21 mouse cellular contexts compared by ENCODE assay signal in the genomic region with DNA sequence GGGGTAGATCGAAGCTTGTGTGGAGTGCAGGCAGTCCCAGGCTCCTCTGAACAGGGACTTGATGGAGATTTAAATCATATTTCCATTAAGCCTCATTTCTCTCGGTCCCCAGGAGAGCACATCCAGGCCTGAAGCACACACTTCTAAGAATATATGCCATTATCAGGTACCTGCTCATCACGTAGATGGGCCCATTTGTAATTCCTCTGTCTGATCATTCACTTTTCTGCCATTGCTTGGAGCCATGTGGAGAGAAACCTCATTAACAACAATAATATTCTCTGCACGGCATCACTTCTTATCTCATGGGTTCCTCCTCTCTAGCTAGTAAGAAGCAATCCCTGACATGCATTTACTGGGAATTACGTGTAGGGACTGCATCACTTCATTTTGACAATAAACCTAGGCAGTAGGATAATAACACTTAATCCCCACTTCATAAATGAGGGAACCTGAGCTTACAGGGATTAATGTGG. TPM values are rescaled to one million over a fixed set of nuclear protein-coding genes. Genes with fewer than 3 reads are reported as not detected.
DNase-seq lines count a peak whose midpoint lies in the region; ATAC-seq and TF ChIP-seq lines count a peak whose summit lies in the region.
"Had no signal": no experiment of that assay in that cellular context is flagged by ENCODE, and none has a peak within 500 bp of the region (broad histone marks: within the 10 kb centered on the region; RNA-seq: fewer than 3 reads in every experiment).

No protein-coding gene starts in this region.

- no peak for DNase-seq in forebrain, postnatal 0 days
- peak; percentile 47 for DNase-seq in midbrain, embryonic 14.5 days
- no peak for DNase-seq in midbrain, embryonic 10.5 days (ENCODE audit: low spot score)
- no peak for DNase-seq in lung, postnatal 4 days
- DNase-seq in frontal cortex, adult 2 months (ENCODE audit: extremely low spot score in 1 of 2, low spot score in 1 of 2), result no peak
- DNase-seq: adrenal gland, postnatal 25 days; cerebellum, adult 9-11 months; gastrocnemius, postnatal 14 days; heart, adult 2 months; kidney, adult 11 months; layer of hippocampus, adult 9-11 months; lung, adult 18-20 months; lung, postnatal 10 days; thymus, adult 18-20 months; thymus, postnatal 4 days had no signal

- no peaks in the 10 kb centered on the region for H3K9me3 ChIP-seq in forebrain, embryonic 16.5 days (ENCODE audit: control insufficient read depth, low read length)
- H3K9me3 ChIP-seq in forebrain, postnatal 0 days (ENCODE audit: low read length), result no peaks in the 10 kb centered on the region
- no peaks in the 10 kb centered on the region for H3K9me3 ChIP-seq in midbrain, embryonic 14.5 days (ENCODE audit: control insufficient read depth, low read length)
- no peaks in the 10 kb centered on the region for H3K9me3 ChIP-seq in midbrain, embryonic 10.5 days (replicated peaks)
- no peaks in the 10 kb centered on the region for H3K9me3 ChIP-seq in midbrain, embryonic 15.5 days
- H3K9me3 ChIP-seq: forebrain, embryonic 13.5 days; kidney, embryonic 15.5 days; limb, embryonic 13.5 days; liver, embryonic 12.5 days had no signal

- peaks cover under 1% of the 10 kb centered on the region; the same call in 1 of the 2 replicates for H3K4me1 ChIP-seq in forebrain, embryonic 16.5 days (replicated peaks; ENCODE audit: control insufficient read depth, insufficient read depth, low read length)
- H3K4me1 ChIP-seq in forebrain, postnatal 0 days (ENCODE audit: insufficient read depth), result no peaks in the 10 kb centered on the region
- peaks cover 11% of the 10 kb centered on the region for H3K4me1 ChIP-seq in midbrain, embryonic 14.5 days (ENCODE audit: control insufficient read depth, insufficient read depth, low read length)
- peaks cover 3% of the 10 kb centered on the region; the same call in 1 of the 2 replicates for H3K4me1 ChIP-seq in midbrain, embryonic 10.5 days
- H3K4me1 ChIP-seq in midbrain, embryonic 15.5 days, result no peaks in the 10 kb centered on the region; the same call in 1 of the 2 replicates

- no peak overlapping the region for H3K9ac ChIP-seq in forebrain, embryonic 16.5 days (replicated peaks; ENCODE audit: low read depth, low read length)
- H3K9ac ChIP-seq in forebrain, postnatal 0 days, result no peak overlapping the region
- H3K9ac ChIP-seq in midbrain, embryonic 14.5 days (replicated peaks; ENCODE audit: low read length), result no peak overlapping the region
- no peak overlapping the region for H3K9ac ChIP-seq in midbrain, embryonic 15.5 days
- H3K9ac ChIP-seq: forebrain, embryonic 13.5 days; kidney, embryonic 15.5 days; limb, embryonic 13.5 days; liver, embryonic 12.5 days had no signal

- no peaks in the 10 kb centered on the region for H3K27me3 ChIP-seq in forebrain, embryonic 16.5 days (replicated peaks; ENCODE audit: control insufficient read depth, insufficient read depth, low read length)
- no peaks in the 10 kb centered on the region for H3K27me3 ChIP-seq in forebrain, postnatal 0 days (ENCODE audit: insufficient read depth, low read length)
- no peaks in the 10 kb centered on the region for H3K27me3 ChIP-seq in midbrain, embryonic 14.5 days (ENCODE audit: control insufficient read depth, insufficient read depth, low read length)
- H3K27me3 ChIP-seq in midbrain, embryonic 10.5 days (ENCODE audit: low read depth, poor library complexity, severe bottlenecking), result no peaks in the 10 kb centered on the region
- no peaks in the 10 kb centered on the region for H3K27me3 ChIP-seq in midbrain, embryonic 15.5 days (replicated peaks)
- H3K27me3 ChIP-seq: forebrain, embryonic 13.5 days; kidney, embryonic 15.5 days; limb, embryonic 13.5 days had no signal

- H3K36me3 ChIP-seq in forebrain, embryonic 16.5 days (ENCODE audit: control insufficient read depth, insufficient read depth), result no peaks in the 10 kb centered on the region
- H3K36me3 ChIP-seq in forebrain, postnatal 0 days (ENCODE audit: insufficient read depth), result no peaks in the 10 kb centered on the region
- H3K36me3 ChIP-seq in midbrain, embryonic 14.5 days (ENCODE audit: control insufficient read depth, insufficient read depth, low read length), result no peaks in the 10 kb centered on the region
- no peaks in the 10 kb centered on the region for H3K36me3 ChIP-seq in midbrain, embryonic 10.5 days
- no peaks in the 10 kb centered on the region for H3K36me3 ChIP-seq in midbrain, embryonic 15.5 days (replicated peaks)
- H3K36me3 ChIP-seq: kidney, embryonic 15.5 days; limb, embryonic 13.5 days; liver, embryonic 12.5 days had no signal

- TF ChIP-seq CTCF in forebrain, postnatal 0 days (IDR thresholded peaks at IDR 0.05; ENCODE audit: low read depth), result no peak

- no peak overlapping the region for H3K4me2 ChIP-seq in forebrain, embryonic 16.5 days (ENCODE audit: low read length)
- no peak overlapping the region for H3K4me2 ChIP-seq in forebrain, postnatal 0 days (ENCODE audit: low read depth)
- H3K4me2 ChIP-seq in midbrain, embryonic 14.5 days (ENCODE audit: low read length), result no peak overlapping the region
- no peak overlapping the region for H3K4me2 ChIP-seq in midbrain, embryonic 15.5 days
- H3K4me2 ChIP-seq: forebrain, embryonic 13.5 days; kidney, embryonic 15.5 days; limb, embryonic 13.5 days; liver, embryonic 12.5 days had no signal

- 66% methylated on average over 5 of the region's 5 CpGs for WGBS in forebrain, embryonic 16.5 days
- WGBS in forebrain, postnatal 0 days, result 62% methylated on average over 5 of the region's 5 CpGs
- 45% methylated on average over 5 of the region's 5 CpGs for WGBS in midbrain, embryonic 14.5 days
- WGBS in midbrain, embryonic 10.5 days, result 79% methylated on average over 5 of the region's 5 CpGs
- whole genome bisulfite sequencing in midbrain, embryonic 15.5 days, result 44% methylated on average over 5 of the region's 5 CpGs

- H3K4me3 ChIP-seq in forebrain, embryonic 16.5 days (replicated peaks; ENCODE audit: low read length), result no peak overlapping the region
- H3K4me3 ChIP-seq in forebrain, postnatal 0 days (ENCODE audit: low read depth, low read length), result no peak overlapping the region
- H3K4me3 ChIP-seq in midbrain, embryonic 14.5 days (replicated peaks; ENCODE audit: low read depth, low read length), result no peak overlapping the region
- no peak overlapping the region for H3K4me3 ChIP-seq in midbrain, embryonic 10.5 days
- H3K4me3 ChIP-seq in midbrain, embryonic 15.5 days, result no peak overlapping the region
- H3K4me3 ChIP-seq: forebrain, embryonic 13.5 days; heart, adult 2 months; kidney, embryonic 15.5 days; limb, embryonic 13.5 days; liver, embryonic 12.5 days had no signal

- H3K27ac ChIP-seq in forebrain, embryonic 16.5 days (ENCODE audit: low read length), result no peak overlapping the region
- no peak overlapping the region for H3K27ac ChIP-seq in forebrain, postnatal 0 days (ENCODE audit: low read depth, low read length)
- peak overlapping the region; percentile 49; the same call in 1 of the 2 replicates for H3K27ac ChIP-seq in midbrain, embryonic 14.5 days (replicated peaks; ENCODE audit: low read depth, low read length)
- no peak overlapping the region for H3K27ac ChIP-seq in midbrain, embryonic 10.5 days (replicated peaks)
- H3K27ac ChIP-seq in midbrain, embryonic 15.5 days, result peak overlapping the region; percentile 31; the same call in 1 of the 2 replicates
- H3K27ac ChIP-seq: forebrain, embryonic 13.5 days; heart, adult 2 months; kidney, embryonic 15.5 days; limb, embryonic 13.5 days; liver, embryonic 12.5 days had no signal

- peak; percentile 40 for ATAC-seq in forebrain, embryonic 16.5 days
- no peak for ATAC-seq in forebrain, postnatal 0 days
- no peak for ATAC-seq in midbrain, embryonic 14.5 days (ENCODE audit: low FRiP score, low TSS enrichment)
- ATAC-seq in midbrain, embryonic 15.5 days (replicated peaks), result peak; percentile 62
- ATAC-seq: forebrain, embryonic 13.5 days; liver, embryonic 12.5 days had no signal

RNA-seq across cellular contexts. Expression of a gene that starts 21.9 kb away (rescaled TPM):
- 6.2 and 8.5 TPM in 2 replicates for polyA plus RNA-seq in forebrain, embryonic 16.5 days (2015; fragmentation: Nextera tagmentation; extraction: Ambion mirVana)
- 9.9 and 11.0 TPM in 2 replicates for total RNA-seq in forebrain, postnatal 0 days (2014; rRNA removed)
- polyA plus RNA-seq in forebrain, postnatal 0 days (2015; fragmentation: Nextera tagmentation; extraction: Ambion mirVana), result 4.8 and 8.6 TPM in 2 replicates
- polyA plus RNA-seq in midbrain, embryonic 14.5 days (2014; fragmentation: Nextera tagmentation; extraction: Ambion mirVana), result 7.8 and 8.2 TPM in 2 replicates
- polyA plus RNA-seq in midbrain, embryonic 10.5 days (2016; fragmentation: Nextera tagmentation; extraction: Ambion mirVana), result 0.81 and 0.95 TPM in 2 replicates
- polyA plus RNA-seq in midbrain, embryonic 15.5 days (2015; fragmentation: Nextera tagmentation; extraction: Ambion mirVana), result 9.7 and 10.1 TPM in 2 replicates
- 24.9 and 29.1 TPM in 2 replicates for polyA plus RNA-seq in frontal cortex, adult 2 months (2012; rRNA removed)

Comparison
In these comparisons a context has a peak if more than half of its experiments do, and no peak if none do; other contexts are left out.
1. ATAC-seq: peak in forebrain, embryonic 16.5 days (single experiment) and midbrain, embryonic 15.5 days (single experiment); none in forebrain, postnatal 0 days (single experiment) and midbrain, embryonic 14.5 days (single experiment).
2. H3K27ac ChIP-seq: peak in midbrain, embryonic 14.5 days (single experiment) and midbrain, embryonic 15.5 days (single experiment); none in forebrain, embryonic 16.5 days (single experiment), forebrain, postnatal 0 days (single experiment) and midbrain, embryonic 10.5 days (single experiment).